Mouse (Mus musculus) layer of hippocampus, adult 8-10 months (tissue): Measurements from ENCODE around the gene Nub1. TPM values are rescaled to one million over a fixed set of nuclear protein-coding genes. Genes with fewer than 3 reads are reported as not detected.

Experiments
- DNase-seq, 2 experiments: peaks; one replicate each; pipeline ENCODE4 v3.0.0; 2022; ENCODE audit warnings: low spot score in 2 of 2
- total RNA-seq, 4 experiments: library from RNA; stranded (reverse); gene quantifications; 2 replicates each; pipeline ENCODE4 v1.2.4; 2022

Gene Nub1
- total RNA-seq, 4 experiments from 2014 or later = 68.8 to 75.2 (median 73.1) TPM

DNA sequence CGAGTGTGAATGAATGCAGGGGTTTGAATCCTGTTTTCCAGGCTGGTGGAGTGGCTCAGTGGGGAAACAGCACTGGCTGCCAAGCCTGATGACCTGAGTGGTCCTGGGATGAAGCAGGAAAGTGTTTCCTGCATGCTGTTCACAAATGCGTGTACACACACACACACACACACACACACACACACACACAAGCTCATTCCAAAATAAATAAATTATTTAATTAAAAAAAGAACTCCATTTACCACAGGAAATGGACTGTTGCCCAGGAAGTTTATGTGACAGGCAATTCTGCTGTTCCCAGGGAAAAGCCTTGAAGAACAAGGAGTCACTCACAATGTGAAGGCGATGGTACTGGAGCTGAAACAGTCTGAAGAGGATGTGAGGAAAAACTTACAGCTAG lies 11.4 kb downstream of the Nub1 start:
- DNase-seq = no peak

- no peak for DNase-seq
Measured at GRCm38 (mm10) chr5:24701271-24701670, 15.9 kb downstream of the Nub1 start.

- no peak for DNase-seq
Measured at GRCm38 (mm10) chr5:24704615-24705014, 19.3 kb downstream of the Nub1 start.

GRCm38 (mm10) chr5:24709962-24710361 lies 24.6 kb downstream of the Nub1 start:
- DNase-seq = no peak

GRCm38 (mm10) chr5:24711615-24712014 lies 26.3 kb downstream of the Nub1 start:
- DNase-seq = no peak

- peak; percentile 20 to 31 for DNase-seq
Measured at GRCm38 (mm10) chr5:24713199-24713598, 27.9 kb downstream of the Nub1 start.

- no peak for DNase-seq
Measured at GRCm38 (mm10) chr5:24713987-24714386, 28.7 kb downstream of the Nub1 start.

- no peak for DNase-seq
Measured at GRCm38 (mm10) chr5:24718076-24718475, 32.7 kb downstream of the Nub1 start.

DNA sequence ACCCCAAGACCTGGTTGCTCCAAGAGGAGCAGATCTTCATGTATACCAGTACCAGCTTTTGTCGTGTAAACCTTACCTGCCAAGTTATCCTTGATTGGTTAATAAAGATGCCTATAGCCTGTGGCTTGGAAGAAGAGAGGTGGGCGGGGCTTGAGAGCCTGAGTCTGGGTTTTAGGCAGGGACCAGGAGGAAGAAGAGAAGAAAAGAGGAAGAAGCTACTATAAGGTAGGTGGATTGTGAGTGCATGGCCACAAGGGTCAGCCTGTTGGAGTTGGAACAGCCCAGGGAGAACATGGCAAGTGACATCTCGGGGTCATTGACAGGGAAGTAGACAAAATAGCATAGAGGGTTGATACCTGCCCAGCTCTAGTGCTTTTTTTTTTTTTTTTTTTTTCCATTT lies 34.5 kb downstream of the Nub1 start:
- no peak for DNase-seq

- no peak for DNase-seq
Measured at GRCm38 (mm10) chr5:24723527-24724269, 38.4 kb downstream of the Nub1 start.

GRCm38 (mm10) chr5:24724270-24724634 lies 38.9 kb downstream of the Nub1 start:
- DNase-seq = no peak

DNA sequence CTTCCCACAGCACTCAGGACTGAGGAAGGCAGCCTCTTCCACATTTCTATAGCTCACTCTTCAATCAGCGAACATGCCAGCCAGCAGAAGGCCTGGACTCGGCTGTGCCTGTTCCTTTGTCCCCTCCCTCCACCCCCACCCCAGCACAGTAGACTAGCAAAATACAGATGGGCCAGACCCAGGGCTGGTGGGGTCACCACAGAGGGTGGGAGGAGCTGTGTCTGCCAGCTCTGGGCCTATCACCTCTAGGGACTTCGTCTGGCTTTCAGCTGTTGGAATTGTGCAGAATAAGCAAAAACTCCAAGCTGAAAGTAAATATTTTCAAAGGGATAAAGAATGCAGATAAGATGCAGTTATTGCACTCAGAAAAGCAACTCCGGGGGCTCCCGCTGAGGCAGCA lies 39.5 kb downstream of the Nub1 start:
- no peak for DNase-seq

- DNase-seq = no peak
Measured at GRCm38 (mm10) chr5:24725897-24726296, 40.6 kb downstream of the Nub1 start.

DNA sequence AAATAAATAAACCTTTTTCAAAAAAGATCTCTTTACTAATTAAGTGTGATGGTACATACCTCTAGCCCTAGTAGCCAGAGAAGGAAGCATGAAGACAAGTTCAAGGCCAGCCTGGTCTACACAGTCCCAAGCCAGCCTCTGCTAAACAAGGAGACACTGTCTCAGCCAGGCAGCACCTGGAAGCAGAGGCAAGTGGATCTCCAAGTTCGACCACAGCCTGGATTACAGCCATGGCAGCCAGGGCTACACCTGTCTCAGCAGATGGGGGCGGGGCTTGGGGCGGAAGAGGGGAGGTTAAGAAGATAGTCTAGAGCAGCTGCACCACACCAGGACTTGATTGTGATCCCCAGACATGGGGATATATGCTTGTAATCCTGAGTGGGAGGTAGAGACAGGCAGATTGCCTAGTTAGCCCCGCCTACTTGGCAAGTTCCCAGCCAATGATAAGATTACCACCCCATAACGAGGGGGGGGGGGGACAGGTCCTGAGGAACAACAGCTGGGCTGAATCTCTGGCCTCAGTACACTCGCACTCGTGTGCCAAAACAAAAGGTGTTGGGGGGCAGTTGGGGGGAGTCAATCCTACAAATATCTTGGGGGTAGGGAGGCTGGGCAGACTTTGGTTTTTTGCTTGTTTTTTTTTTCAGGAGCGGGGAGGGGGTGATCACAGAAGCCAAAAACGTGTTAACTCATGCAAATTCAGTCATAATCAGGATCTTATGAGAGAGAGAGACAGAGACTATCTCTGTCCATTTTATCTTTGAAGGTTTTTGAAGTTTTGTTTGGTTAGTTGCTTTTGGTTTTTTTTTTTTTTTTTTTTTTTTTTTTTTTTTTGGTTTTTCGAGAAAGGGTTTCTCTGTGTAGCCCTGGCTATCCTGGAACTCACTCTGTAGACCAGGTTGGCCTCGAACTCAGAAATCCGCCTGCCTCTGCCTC lies 41.8 kb downstream of the Nub1 start:
- DNase-seq = no peak

DNA sequence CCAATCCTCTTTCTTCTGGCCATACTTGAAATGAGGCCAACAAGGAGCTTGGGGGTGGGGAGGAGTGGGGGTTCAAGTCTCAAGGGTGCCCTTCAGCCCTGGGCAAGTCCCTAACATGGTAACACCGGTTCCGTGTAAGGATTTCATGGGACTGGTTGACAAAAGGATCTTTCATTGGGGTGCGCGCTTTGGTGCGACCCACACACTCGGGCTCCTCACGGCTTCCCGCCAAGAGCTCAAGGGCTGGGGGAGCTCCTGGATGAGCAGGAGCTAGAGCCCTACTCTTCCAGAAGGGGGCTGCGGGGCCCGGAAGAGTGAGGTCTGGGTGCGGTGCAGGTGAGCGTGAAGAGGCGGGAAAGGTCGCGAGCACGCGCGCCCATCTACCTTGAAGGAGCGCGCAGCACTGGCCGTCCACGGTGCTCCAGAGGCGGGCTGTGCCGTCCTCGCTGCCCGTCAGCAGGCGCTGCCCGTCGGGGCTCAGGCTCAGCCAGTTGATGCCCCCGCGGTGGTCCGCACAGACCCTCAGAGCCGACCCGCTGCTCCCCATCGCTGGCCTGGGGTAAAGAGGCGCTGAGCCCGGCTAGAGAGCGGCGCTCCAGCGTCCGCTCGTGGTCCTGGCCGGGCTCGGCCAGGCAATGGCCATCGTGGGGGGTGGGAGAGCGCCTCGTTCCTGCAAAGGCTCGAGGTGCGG lies 44.6 kb downstream of the Nub1 start:
- no peak for DNase-seq

DNA sequence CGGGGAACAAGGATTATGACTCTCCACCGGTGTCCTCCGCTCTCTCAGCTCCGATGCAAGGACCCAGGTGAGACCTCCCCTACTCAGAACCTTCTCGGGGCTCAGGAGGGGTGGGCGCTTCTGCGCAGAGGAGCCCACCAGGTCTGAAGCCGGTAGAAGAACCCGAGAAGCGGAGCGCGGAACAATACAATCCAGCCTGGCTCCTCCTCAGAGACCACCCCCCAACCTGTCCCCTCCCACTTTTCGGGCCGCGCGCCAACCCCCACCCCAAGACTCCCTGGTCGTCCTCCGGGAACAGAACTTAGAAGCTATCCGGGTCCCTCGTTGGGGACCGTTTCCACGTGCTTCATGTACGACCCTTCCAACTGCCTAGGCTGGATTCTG lies 45.1 kb downstream of the Nub1 start, which contains the start of gene Wdr86:
Gene Wdr86, minus strand, starts transcription at position 240 of the 384 bp plus-strand sequence.
- DNase-seq = no peak

DNA sequence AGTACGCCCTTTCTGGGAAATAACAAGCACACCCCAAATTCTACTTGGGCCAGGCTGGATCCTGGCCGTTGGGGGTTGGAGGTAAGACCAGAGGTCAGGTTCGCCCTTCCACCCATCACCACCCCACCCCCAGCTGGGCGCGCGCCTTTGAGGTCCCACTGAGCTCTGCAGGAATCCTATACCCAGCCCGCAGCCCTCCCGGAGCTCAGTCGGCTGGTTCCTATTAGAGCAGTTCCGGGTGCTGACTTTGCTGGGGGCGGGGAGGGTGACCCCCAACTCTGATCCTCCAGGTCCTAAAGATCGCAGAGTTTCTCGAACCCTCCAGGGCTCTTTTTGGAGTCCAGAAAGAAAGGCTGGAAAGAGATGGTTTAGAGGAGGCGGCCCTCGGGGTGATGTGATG lies 45.7 kb downstream of the Nub1 start:
- DNase-seq = no peak

- no peak for DNase-seq
Measured at GRCm38 (mm10) chr5:24733134-24733533, 47.8 kb downstream of the Nub1 start.

GRCm38 (mm10) chr5:24733771-24734426 lies 48.6 kb downstream of the Nub1 start:
- DNase-seq = no peak

GRCm38 (mm10) chr5:24737595-24737994 lies 52.3 kb downstream of the Nub1 start:
- no peak for DNase-seq

- no peak for DNase-seq
Measured at GRCm38 (mm10) chr5:24738517-24738916, 53.2 kb downstream of the Nub1 start.
